Mouse (Mus musculus) lung, adult 2 months (tissue): ENCODE results near the gene Chad.

Source experiments
- CTCF ChIP-seq: fragments of 200-500 bp; IDR thresholded peaks from 2 replicates; pipeline ENCODE4 v1.5.1; 2011; ENCODE audit warnings: mild to moderate bottlenecking, low read length, control low read depth; ENCODE audit not compliant: insufficient read depth
- POLR2A ChIP-seq: fragments of 200-500 bp; IDR thresholded peaks from 2 replicates; pipeline ENCODE4 v1.6.1; 2011; ENCODE audit warnings: low read depth, mild to moderate bottlenecking, control low read depth, low read length, borderline replicate concordance; ENCODE audit errors: extremely low read depth

DNA sequence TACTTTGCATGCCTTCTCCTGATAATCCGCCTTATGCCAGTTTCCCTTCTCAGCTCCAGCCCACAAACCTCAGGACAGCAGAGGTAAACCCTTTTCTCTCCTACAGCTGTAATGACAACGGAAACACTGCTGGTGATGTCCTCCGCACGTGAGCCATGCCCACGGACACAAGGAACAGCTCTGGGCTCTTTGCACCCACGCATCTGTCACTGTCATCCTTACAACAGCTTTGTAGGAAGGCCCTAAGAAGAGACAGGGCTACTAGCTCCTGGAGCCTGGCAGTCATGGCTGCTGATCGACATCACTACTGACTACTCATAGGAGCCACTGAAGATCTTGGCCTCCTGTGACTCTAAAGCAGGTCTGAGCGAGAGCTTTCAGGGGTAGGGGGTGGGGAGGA lies 31.7 kb upstream of the Chad start:
- TF ChIP-seq CTCF (no peak), POLR2A (no peak)
